Mouse (Mus musculus) frontal cortex, adult (tissue): ENCODE measurements at regions not wholly inside any gene's neighbourhood (a gene's known extent, or its start where the extent isn't known, plus 50 kb on each side); places are given as distances from the start of the nearest gene placed in this dataset.

Source experiments
- ATAC-seq: cut with Nextera tagmentation; 2 replicates; pipeline ENCODE4 v1.9.2; 2017; ENCODE audit warnings: mild to moderate bottlenecking, moderate library complexity, mixed read lengths; ENCODE audit not compliant: low TSS enrichment

GRCm38 (mm10) chr6:17224852-17225251 is 56.1 kb upstream of the Cav2 start:
- ATAC-seq = no peak; the same call in 1 of the 2 replicates

GRCm38 (mm10) chr6:17226483-17226882 is 54.5 kb upstream of the Cav2 start:
- no peak for ATAC-seq
